Mouse (Mus musculus): ENCODE results near the gene Nle1. TPM values are rescaled to one million over a fixed set of nuclear protein-coding genes. Genes with fewer than 3 reads are reported as not detected.

Gene Nle1
- 22.2 TPM in 2 replicates for polyA plus RNA-seq (2015; fragmentation: Nextera tagmentation; extraction: Ambion mirVana)

DNA sequence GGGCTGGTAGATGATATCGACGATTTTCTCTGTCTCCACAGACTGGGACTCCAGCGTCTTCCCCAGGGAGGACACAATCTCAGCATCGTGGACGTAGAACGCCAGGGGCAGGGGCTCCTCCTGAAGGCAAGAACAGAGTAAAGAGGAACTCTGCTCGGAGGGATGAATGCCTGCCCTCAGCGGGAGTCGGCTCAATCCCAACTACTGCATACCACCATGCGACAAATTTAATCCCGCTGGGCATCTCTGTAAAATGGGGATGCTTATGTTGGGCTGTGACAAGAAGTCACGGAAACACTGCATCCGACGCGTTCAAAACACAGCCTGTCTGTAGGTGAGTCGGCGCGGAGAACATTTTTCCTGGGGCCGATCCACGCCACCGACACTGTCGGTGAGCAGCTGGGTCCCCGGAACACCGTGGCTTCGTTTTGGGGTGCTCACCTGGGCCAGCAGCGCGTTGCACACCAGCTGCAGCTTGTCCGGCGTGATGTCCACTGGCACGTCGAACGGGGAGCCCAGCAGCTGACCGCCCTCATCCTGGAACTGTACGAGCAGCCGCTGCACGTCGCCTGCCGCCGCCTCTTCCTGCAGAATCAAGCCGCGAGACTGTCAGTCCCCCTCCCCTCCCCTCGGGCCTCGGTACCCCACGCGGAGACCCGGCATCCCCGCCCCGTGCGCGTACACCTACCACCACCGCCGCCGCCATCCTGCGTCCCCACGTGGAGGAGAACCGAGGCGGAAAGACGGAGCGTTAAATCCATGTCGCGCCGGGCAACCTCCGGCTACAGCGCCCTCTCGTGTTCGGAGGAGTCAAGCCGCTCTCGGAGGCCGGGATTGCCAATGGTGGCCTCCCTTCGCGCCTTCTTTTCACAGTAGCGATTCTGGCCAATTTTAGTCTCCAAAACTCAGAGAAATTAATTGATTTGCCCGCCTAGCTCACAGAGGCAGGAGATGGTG lies at the start of gene Nle1:
TSS of gene Nle1 (minus strand) at position 761 of the 957 bp plus-strand sequence.
- H3K4me1 ChIP-seq (ENCODE audit: control insufficient read depth, insufficient read depth, low read length), result peaks cover 24% of the 10 kb centered on the region
- H3K9me3 ChIP-seq (replicated peaks; ENCODE audit: control insufficient read depth, low read length), result no peaks in the 10 kb centered on the region
- peak within 1 kb of the TSS; percentile 83 for H3K4me3 ChIP-seq (ENCODE audit: low read length)
- H3K9ac ChIP-seq (ENCODE audit: low read length), result peak within 1 kb of the TSS; percentile 86
- H3K36me3 ChIP-seq (ENCODE audit: control insufficient read depth, insufficient read depth), result peaks cover 21% of the 10 kb centered on the region
- WGBS, result 2% methylated on average over 73 of the region's 73 CpGs
- 0 out of 2 replicates have a peak within 1 kb of the TSS, but pooled peaks have one; percentile 23 for H3K27ac ChIP-seq (ENCODE audit: low read length)
- peak within 1 kb of the TSS; percentile 83 for H3K4me2 ChIP-seq (ENCODE audit: low read depth, low read length)
- peak; percentile 21; the same call in 1 of the 2 replicates for ATAC-seq (replicated peaks; ENCODE audit: extremely low read depth, insufficient read depth, low FRiP score)
- no peaks in the 10 kb centered on the region for H3K27me3 ChIP-seq (ENCODE audit: control insufficient read depth, insufficient read depth, low read length)

DNA sequence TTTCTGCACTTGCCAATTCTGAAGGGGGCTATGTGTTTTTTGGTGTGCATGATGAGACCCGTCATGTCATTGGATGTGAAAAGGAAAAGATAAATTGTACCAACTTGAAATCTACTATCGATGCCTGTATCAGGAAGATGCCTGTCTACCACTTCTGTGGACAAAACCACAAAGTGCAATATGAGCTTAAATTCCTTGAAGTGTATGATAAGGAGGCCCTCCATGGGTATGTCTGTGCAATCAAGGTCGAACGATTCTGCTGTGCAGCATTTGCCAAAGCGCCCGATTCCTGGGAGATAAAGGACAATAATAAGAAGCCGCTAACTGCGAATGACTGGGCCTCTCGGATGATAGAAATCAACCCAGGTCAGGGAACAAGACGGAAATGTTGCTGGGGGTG lies 48.7 kb upstream of the Nle1 start:
- Histone ChIP-seq H3K9ac (ENCODE audit: low read length) (no peak overlapping the region), H3K9me3 (replicated peaks; ENCODE audit: control insufficient read depth, low read length) (no peaks in the 10 kb centered on the region), H3K27me3 (ENCODE audit: control insufficient read depth, insufficient read depth, low read length) (peaks cover 8% of the 10 kb centered on the region; the same call in 1 of the 2 replicates), H3K4me2 (ENCODE audit: low read depth, low read length) (no peak overlapping the region), H3K36me3 (ENCODE audit: control insufficient read depth, insufficient read depth) (no peaks in the 10 kb centered on the region; the same call in 1 of the 2 replicates), H3K4me3 (ENCODE audit: low read length) (no peak overlapping the region), H3K4me1 (ENCODE audit: control insufficient read depth, insufficient read depth, low read length) (no peaks in the 10 kb centered on the region), H3K27ac (ENCODE audit: low read length) (no peak overlapping the region)
- ATAC-seq (replicated peaks; ENCODE audit: extremely low read depth, insufficient read depth, low FRiP score), result no peak
- WGBS, result 53% methylated on average over 10 of the region's 10 CpGs

DNA sequence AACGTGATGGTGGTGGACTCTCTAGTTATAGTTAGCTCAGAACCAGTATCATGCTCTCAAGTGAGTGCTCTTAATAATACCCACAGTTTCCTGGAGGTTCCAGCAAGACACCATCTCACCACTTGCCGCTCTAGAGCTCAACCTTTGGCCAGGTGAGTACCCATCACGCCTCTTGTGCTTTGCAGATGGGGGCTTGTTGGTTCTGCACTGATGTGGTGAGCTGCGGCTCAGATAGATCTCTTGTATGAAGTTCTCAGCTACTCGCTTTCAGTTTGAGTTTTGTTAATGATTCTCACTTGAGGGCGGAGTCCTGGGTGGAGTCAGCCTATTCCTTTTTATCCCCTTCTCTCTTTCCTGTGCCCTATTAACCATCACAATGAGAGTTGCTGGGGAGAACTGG lies 46.4 kb upstream of the Nle1 start:
- WGBS, result 73% methylated on average over 6 of the region's 6 CpGs
- Histone ChIP-seq H3K4me2 (ENCODE audit: low read depth, low read length) (no peak overlapping the region), H3K27me3 (ENCODE audit: control insufficient read depth, insufficient read depth, low read length) (no peaks in the 10 kb centered on the region)

DNA sequence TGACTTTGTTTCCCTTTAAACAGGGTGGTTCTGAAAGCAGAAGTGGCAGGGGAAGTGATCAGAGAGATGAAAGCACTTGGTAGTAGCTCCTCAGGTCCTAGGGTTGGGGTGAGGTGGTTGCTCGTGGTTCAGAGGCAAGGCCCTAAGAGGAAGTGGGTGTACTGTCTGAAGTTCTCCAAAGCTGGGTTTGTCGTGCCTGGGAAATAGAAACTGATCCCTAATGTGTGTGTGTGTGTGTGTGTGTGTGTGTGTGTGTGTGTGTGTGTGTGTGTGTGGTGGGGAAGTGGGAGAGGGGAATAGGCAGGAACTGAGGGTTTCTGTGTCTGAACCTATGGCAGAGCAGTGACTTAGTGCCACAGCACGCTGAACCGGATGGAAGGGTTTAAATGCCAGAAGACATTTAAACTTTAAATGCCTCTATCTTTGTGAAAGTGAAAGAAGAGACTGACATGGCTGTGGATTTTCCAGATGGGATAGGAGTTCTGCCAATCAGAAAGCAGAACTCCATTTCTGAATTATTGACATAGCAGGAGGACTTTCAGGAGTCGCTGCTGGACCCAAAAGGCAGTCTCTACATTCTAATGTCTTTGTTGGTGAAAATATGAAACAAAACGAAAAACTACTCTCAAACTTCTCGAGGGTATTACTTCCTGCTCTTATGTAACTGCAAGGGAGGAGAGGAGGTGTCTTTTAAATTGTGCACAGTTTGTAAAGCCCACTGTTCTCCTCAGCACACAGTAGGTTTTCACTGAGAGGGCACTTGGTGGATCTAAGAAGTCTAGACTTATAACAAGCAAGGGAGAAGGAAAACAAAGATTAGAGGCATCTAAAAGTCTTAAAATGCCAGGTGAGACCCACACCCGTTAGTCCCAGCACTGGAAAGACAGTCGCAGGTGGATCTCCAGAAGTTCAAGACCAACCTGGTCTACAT lies 44.7 kb upstream of the Nle1 start:
- peak overlapping the region; percentile 57 for H3K9ac ChIP-seq (ENCODE audit: low read length)
- WGBS, result 58% methylated on average over 9 of the region's 9 CpGs
- peak overlapping the region; percentile 66 for H3K4me2 ChIP-seq (ENCODE audit: low read depth, low read length)
- ATAC-seq (replicated peaks; ENCODE audit: extremely low read depth, insufficient read depth, low FRiP score), result 0 out of 2 replicates have a peak, but pooled peaks have one; percentile 34
- H3K4me1 ChIP-seq (ENCODE audit: control insufficient read depth, insufficient read depth, low read length), result peaks cover 4% of the 10 kb centered on the region
- peak overlapping the region; percentile 59 for H3K27ac ChIP-seq (ENCODE audit: low read length)
- H3K27me3 ChIP-seq (ENCODE audit: control insufficient read depth, insufficient read depth, low read length), result no peaks in the 10 kb centered on the region
- no peaks in the 10 kb centered on the region for H3K9me3 ChIP-seq (replicated peaks; ENCODE audit: control insufficient read depth, low read length)
- H3K36me3 ChIP-seq (ENCODE audit: control insufficient read depth, insufficient read depth), result no peaks in the 10 kb centered on the region
- H3K4me3 ChIP-seq (ENCODE audit: low read length), result peak overlapping the region; percentile 45

More for the DNA sequence above, 46.4 kb upstream of the Nle1 start:
- ATAC-seq (replicated peaks; ENCODE audit: extremely low read depth, insufficient read depth, low FRiP score), result no peak
- no peak overlapping the region for H3K27ac ChIP-seq (ENCODE audit: low read length)
- H3K4me1 ChIP-seq (ENCODE audit: control insufficient read depth, insufficient read depth, low read length), result peaks cover 4% of the 10 kb centered on the region
- H3K9ac ChIP-seq (ENCODE audit: low read length), result no peak overlapping the region
- H3K4me3 ChIP-seq (ENCODE audit: low read length), result no peak overlapping the region
- H3K9me3 ChIP-seq (replicated peaks; ENCODE audit: control insufficient read depth, low read length), result no peaks in the 10 kb centered on the region
- H3K36me3 ChIP-seq (ENCODE audit: control insufficient read depth, insufficient read depth), result no peaks in the 10 kb centered on the region

DNA sequence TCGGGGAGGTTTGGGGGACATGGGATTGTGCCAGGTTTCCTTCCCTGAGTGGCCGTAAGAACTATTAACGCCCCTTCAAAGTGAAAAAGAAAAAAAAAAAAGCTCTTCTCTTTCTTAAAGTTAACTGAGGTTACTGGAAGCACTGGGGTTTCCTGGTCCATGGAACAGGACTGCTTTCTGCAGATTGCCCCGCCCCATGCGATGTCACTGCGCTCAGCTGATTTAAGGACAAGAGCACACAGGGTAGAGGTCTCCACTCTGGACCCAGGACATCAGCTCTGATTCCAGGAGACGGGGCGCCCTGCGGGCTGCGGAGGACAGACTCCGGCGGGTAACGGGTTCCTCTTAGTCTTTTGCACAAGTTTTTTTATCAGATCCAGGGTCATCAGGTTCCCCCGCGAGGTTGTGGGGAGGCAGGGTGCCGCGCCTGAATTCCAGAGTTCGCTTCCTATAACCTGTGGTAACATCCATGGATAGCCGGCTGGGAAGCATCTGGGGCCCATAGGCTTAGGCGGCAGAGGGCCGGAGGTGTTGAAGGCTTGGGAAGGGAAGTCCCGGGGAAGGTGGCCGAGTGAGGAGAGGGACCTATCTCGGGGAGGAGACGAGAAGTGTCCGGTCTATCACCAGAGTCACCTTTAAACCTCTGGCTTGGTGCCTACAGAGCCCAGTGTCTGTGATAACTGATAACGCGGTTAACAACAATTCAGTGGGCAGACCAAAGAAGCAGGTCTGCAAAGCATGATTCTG lies 43.8 kb upstream of the Nle1 start:
- 0 out of 2 replicates have a peak, but pooled peaks have one; percentile 63 for ATAC-seq (replicated peaks; ENCODE audit: extremely low read depth, insufficient read depth, low FRiP score)
- Histone ChIP-seq H3K4me3 (ENCODE audit: low read length) (peak overlapping the region; percentile 45), H3K27me3 (ENCODE audit: control insufficient read depth, insufficient read depth, low read length) (no peaks in the 10 kb centered on the region), H3K9ac (ENCODE audit: low read length) (peak overlapping the region; percentile 57), H3K27ac (ENCODE audit: low read length) (peak overlapping the region; percentile 59), H3K36me3 (ENCODE audit: control insufficient read depth, insufficient read depth) (no peaks in the 10 kb centered on the region), H3K4me2 (ENCODE audit: low read depth, low read length) (peak overlapping the region; percentile 66), H3K4me1 (ENCODE audit: control insufficient read depth, insufficient read depth, low read length) (peaks cover 4% of the 10 kb centered on the region), H3K9me3 (replicated peaks; ENCODE audit: control insufficient read depth, low read length) (no peaks in the 10 kb centered on the region)
- 3% methylated on average over 28 of the region's 28 CpGs for WGBS

DNA sequence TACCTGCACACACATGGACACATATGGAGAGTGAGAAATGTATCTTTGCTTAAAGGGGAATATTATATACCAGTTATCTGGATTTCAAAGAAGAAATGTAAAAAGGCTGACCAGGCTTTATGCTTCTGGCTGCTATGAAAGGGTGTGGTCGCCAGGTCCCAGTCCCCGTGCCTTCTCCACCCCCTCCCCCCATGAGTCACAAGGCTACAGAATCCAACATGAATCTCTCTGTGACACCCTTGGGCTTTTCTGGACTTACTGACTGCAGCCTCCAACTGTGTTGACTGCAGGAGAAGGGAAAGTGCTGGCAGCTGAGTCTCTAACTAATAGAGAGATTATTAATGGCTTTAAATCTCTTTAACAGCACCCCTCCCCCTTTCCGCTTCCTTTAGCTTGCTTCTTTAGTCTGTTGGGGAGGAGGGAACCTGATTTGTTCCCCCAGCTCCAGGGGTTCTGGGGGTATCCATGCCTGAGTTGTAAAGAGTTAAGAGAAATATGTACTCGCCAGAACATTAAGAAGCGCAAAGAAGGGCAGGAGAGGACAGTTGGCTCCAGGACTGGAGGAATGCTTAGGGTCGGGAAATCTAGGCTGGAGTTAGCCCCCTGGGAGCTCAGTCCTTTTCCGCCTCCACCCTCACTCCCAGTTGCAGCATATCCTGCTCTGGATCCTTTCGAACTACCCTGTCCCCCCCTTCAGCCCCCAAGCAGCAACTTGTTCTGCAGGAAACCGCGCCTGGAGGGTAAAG lies 42.7 kb upstream of the Nle1 start, which contains the start of gene Slfn5:
TSS of gene Slfn5 (plus strand) at position 614 of the 746 bp plus-strand sequence.
- Histone ChIP-seq H3K4me3 (ENCODE audit: low read length) (peak within 1 kb of the TSS; percentile 45), H3K4me1 (ENCODE audit: control insufficient read depth, insufficient read depth, low read length) (peaks cover 4% of the 10 kb centered on the region), H3K9me3 (replicated peaks; ENCODE audit: control insufficient read depth, low read length) (no peaks in the 10 kb centered on the region), H3K9ac (ENCODE audit: low read length) (peak within 1 kb of the TSS; percentile 57), H3K27me3 (ENCODE audit: control insufficient read depth, insufficient read depth, low read length) (no peaks in the 10 kb centered on the region), H3K27ac (ENCODE audit: low read length) (peak within 1 kb of the TSS; percentile 59), H3K36me3 (ENCODE audit: control insufficient read depth, insufficient read depth) (no peaks in the 10 kb centered on the region), H3K4me2 (ENCODE audit: low read depth, low read length) (peak within 1 kb of the TSS; percentile 66)
- peak; percentile 57 for ATAC-seq (replicated peaks; ENCODE audit: extremely low read depth, insufficient read depth, low FRiP score)
- 15% methylated on average over 10 of the region's 10 CpGs for whole genome bisulfite sequencing

DNA sequence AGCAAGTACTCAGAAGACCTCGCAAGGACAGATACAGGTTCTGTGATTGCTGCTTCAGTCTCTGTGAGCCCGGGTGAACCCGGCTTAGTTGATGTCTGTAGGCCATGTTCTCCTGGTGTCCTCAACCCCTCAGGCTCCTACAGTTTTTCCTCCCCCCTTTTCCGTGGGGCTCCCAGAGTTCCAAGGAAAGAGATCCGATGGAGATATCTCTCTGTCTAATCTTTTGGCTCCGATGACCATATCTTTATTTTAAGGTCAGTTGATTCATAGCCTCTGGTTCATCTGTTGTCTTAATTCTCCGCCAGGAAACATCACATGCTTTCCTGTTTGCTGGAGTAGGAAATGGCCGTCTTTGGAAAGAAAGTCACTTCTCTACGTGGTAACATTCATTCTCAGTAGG lies 40.8 kb upstream of the Nle1 start:
- no peak overlapping the region for H3K9ac ChIP-seq (ENCODE audit: low read length)
- no peaks in the 10 kb centered on the region for H3K36me3 ChIP-seq (ENCODE audit: control insufficient read depth, insufficient read depth)
- no peaks in the 10 kb centered on the region for H3K9me3 ChIP-seq (replicated peaks; ENCODE audit: control insufficient read depth, low read length)
- no peak overlapping the region; the same call in 1 of the 2 replicates for H3K27ac ChIP-seq (ENCODE audit: low read length)
- 66% methylated on average over 9 of the region's 9 CpGs for WGBS
- peaks cover 13% of the 10 kb centered on the region for H3K4me1 ChIP-seq (ENCODE audit: control insufficient read depth, insufficient read depth, low read length)
- no peak for ATAC-seq (replicated peaks; ENCODE audit: extremely low read depth, insufficient read depth, low FRiP score)
- H3K4me3 ChIP-seq (ENCODE audit: low read length), result no peak overlapping the region
- no peak overlapping the region for H3K4me2 ChIP-seq (ENCODE audit: low read depth, low read length)
- H3K27me3 ChIP-seq (ENCODE audit: control insufficient read depth, insufficient read depth, low read length), result no peaks in the 10 kb centered on the region
